Mouse (Mus musculus) MEL (cell line): ENCODE measurements around the gene Bahd1. TPM values are rescaled to one million over a fixed set of nuclear protein-coding genes. Genes with fewer than 3 reads are reported as not detected.
A peak's percentile ranks its signal among the peaks of the same experiment; 100 is the strongest.

Experiments
- DNase-seq: peaks from one replicate; pipeline ENCODE4 v3.0.0; 2011; ENCODE audit warnings: low read depth, low spot score
- H3K27ac ChIP-seq: 2 replicates; pipeline ENCODE4 v1.5.1; 2012; ENCODE audit warnings: low read depth, mild to moderate bottlenecking, control low read depth, low read length, moderate library complexity; ENCODE audit not compliant: control insufficient read depth
- H3K27me3 ChIP-seq, 2 experiments: fragments of 150-350 bp in 1 of 2; sonication (generic) in 1 of 2; 2 replicates each; pipeline ENCODE4 v1.6.1; 2012; ENCODE audit warnings: low read length in 2 of 2, mild to moderate bottlenecking in 2 of 2, improper control_type of control experiment in 1 of 2, moderate library complexity in 1 of 2; ENCODE audit not compliant: insufficient read depth in 2 of 2, control insufficient read depth in 1 of 2
- H3K36me3 ChIP-seq, 2 experiments: 2 replicates each; pipeline ENCODE4 v1.6.1; 2012 to 2014; ENCODE audit warnings: low read length in 2 of 2, improper control_type of control experiment in 1 of 2, inconsistent platforms in 1 of 2, mild to moderate bottlenecking in 1 of 2; ENCODE audit not compliant: insufficient read depth in 2 of 2, control insufficient read depth in 1 of 2
- H3K4me1 ChIP-seq, 2 experiments: fragments of 150-350 bp in 1 of 2; sonication (generic) in 1 of 2; 2 replicates each; pipeline ENCODE4 v1.6.1; 2012; ENCODE audit warnings: low read length in 2 of 2, improper control_type of control experiment in 1 of 2, mild to moderate bottlenecking in 1 of 2; ENCODE audit not compliant: insufficient read depth in 2 of 2, control insufficient read depth in 1 of 2
- H3K4me3 ChIP-seq, 2 experiments: fragments of 150-350 bp in 1 of 2; sonication (generic) in 1 of 2; 2 replicates each; pipeline ENCODE4 v1.5.1; 2012; ENCODE audit warnings: low read depth in 2 of 2, low read length in 2 of 2, mild to moderate bottlenecking in 2 of 2, moderate library complexity in 2 of 2, control low read depth in 1 of 2, improper control_type of control experiment in 1 of 2; ENCODE audit not compliant: control insufficient read depth in 1 of 2, insufficient read depth in 1 of 2
- H3K79me2 ChIP-seq: 2 replicates; pipeline ENCODE4 v1.6.1; 2012; ENCODE audit warnings: mild to moderate bottlenecking, low read length, moderate library complexity; ENCODE audit not compliant: control insufficient read depth, poor library complexity, insufficient read depth
- H3K9ac ChIP-seq: 2 replicates; pipeline ENCODE4 v1.6.1; 2012; ENCODE audit warnings: low read depth, mild to moderate bottlenecking, control low read depth, low read length, moderate library complexity; ENCODE audit not compliant: control insufficient read depth, poor library complexity, severe bottlenecking
- H3K9me3 ChIP-seq: fragments of 150-350 bp; sonication (generic); replicated peaks from 2 replicates; pipeline ENCODE4 v1.6.1; 2012; ENCODE audit warnings: mild to moderate bottlenecking, low read length, improper control_type of control experiment, moderate library complexity; ENCODE audit not compliant: insufficient read depth
- CHD2 ChIP-seq: IDR thresholded peaks from 2 replicates; pipeline ENCODE4 v1.6.1; 2011; ENCODE audit warnings: low read length, improper control_type of control experiment
- CTCF ChIP-seq, 3 experiments: IDR thresholded peaks in 2 of 3; conservative IDR thresholded peaks in 1 of 3; 2 replicates each; pipeline ENCODE4 v1.5.1; 2011 to 2012; ENCODE audit warnings: low read length in 3 of 3, low read depth in 2 of 3, mild to moderate bottlenecking in 2 of 3, improper control_type of control experiment in 1 of 3, inconsistent platforms in 1 of 3, mixed read lengths in 1 of 3, moderate library complexity in 1 of 3; ENCODE audit not compliant: control insufficient read depth in 1 of 3, insufficient read depth in 1 of 3, poor library complexity in 1 of 3, severe bottlenecking in 1 of 3
- ETS1 ChIP-seq: IDR thresholded peaks from 2 replicates; pipeline ENCODE4 v1.6.1; 2012; ENCODE audit warnings: low read depth, mild to moderate bottlenecking, inconsistent platforms, low read length, improper control_type of control experiment, moderate library complexity
- GABPA ChIP-seq: IDR thresholded peaks from 2 replicates; pipeline ENCODE4 v1.6.1; 2012; ENCODE audit warnings: low read depth, mild to moderate bottlenecking, inconsistent platforms, low read length, improper control_type of control experiment, moderate library complexity
- GATA1 ChIP-seq: IDR thresholded peaks from 2 replicates; pipeline ENCODE4 v1.6.1; 2011; ENCODE audit warnings: low read depth, low read length, improper control_type of control experiment
- KAT2A ChIP-seq: conservative IDR thresholded peaks from 2 replicates; pipeline ENCODE4 v1.6.1; 2012; ENCODE audit warnings: low read depth, low read length, improper control_type of control experiment, inconsistent platforms
- MEF2A ChIP-seq: IDR thresholded peaks from 2 replicates; pipeline ENCODE4 v1.6.1; 2014; ENCODE audit warnings: low read depth, mild to moderate bottlenecking, inconsistent platforms, low read length, improper control_type of control experiment; ENCODE audit not compliant: poor library complexity, insufficient replicate concordance, severe bottlenecking; ENCODE audit errors: extremely low read depth
- MXI1 ChIP-seq: IDR thresholded peaks from 2 replicates; pipeline ENCODE4 v1.6.1; 2011; ENCODE audit warnings: mild to moderate bottlenecking, low read depth, low read length, improper control_type of control experiment
- MYB ChIP-seq: IDR thresholded peaks from 2 replicates; pipeline ENCODE4 v1.6.1; 2011; ENCODE audit warnings: mild to moderate bottlenecking, low read depth, low read length, improper control_type of control experiment
- MYC ChIP-seq: IDR thresholded peaks from 2 replicates; pipeline ENCODE4 v1.6.1; 2011; ENCODE audit warnings: low read depth, mild to moderate bottlenecking, low read length, improper control_type of control experiment, moderate library complexity
- NELFE ChIP-seq: IDR thresholded peaks from 2 replicates; pipeline ENCODE4 v1.6.1; 2011; ENCODE audit warnings: low read depth, low read length, improper control_type of control experiment
- NRF1 ChIP-seq: IDR thresholded peaks from 2 replicates; pipeline ENCODE4 v1.6.1; 2014; ENCODE audit warnings: low read depth, mild to moderate bottlenecking, inconsistent platforms, low read length, improper control_type of control experiment, moderate library complexity; ENCODE audit not compliant: poor library complexity, insufficient read depth, severe bottlenecking
- POLR2A ChIP-seq, 2 experiments: IDR thresholded peaks; 2 replicates each; pipeline ENCODE4 v1.6.1; 2011 to 2012; ENCODE audit warnings: low read length in 2 of 2, mild to moderate bottlenecking in 2 of 2, control low read depth in 1 of 2, improper control_type of control experiment in 1 of 2, low read depth in 1 of 2, moderate library complexity in 1 of 2; ENCODE audit not compliant: control insufficient read depth in 1 of 2, insufficient read depth in 1 of 2, poor library complexity in 1 of 2
- POLR2AphosphoS5 ChIP-seq: IDR thresholded peaks from 2 replicates; pipeline ENCODE4 v1.6.1; 2012; ENCODE audit warnings: low read depth, borderline replicate concordance, mild to moderate bottlenecking, inconsistent platforms, low read length, moderate library complexity, mixed read lengths
- RAD21 ChIP-seq: IDR thresholded peaks from 2 replicates; pipeline ENCODE4 v1.6.1; 2011; ENCODE audit warnings: mild to moderate bottlenecking, low read depth, low read length, improper control_type of control experiment
- SIN3A ChIP-seq: IDR thresholded peaks from 2 replicates; pipeline ENCODE4 v1.6.1; 2012; ENCODE audit warnings: low read length, improper control_type of control experiment, inconsistent platforms
- SMC3 ChIP-seq: IDR thresholded peaks from 2 replicates; pipeline ENCODE4 v1.6.1; 2011; ENCODE audit warnings: low read depth, low read length, improper control_type of control experiment
- TCF12 ChIP-seq: IDR thresholded peaks from 2 replicates; pipeline ENCODE4 v1.6.1; 2014; ENCODE audit warnings: low read depth, mild to moderate bottlenecking, inconsistent platforms, low read length, improper control_type of control experiment, moderate library complexity
- ZC3H11A ChIP-seq: IDR thresholded peaks from 2 replicates; pipeline ENCODE4 v1.6.1; 2012; ENCODE audit warnings: low read depth, mild to moderate bottlenecking, inconsistent platforms, low read length, improper control_type of control experiment
- ZMIZ1 ChIP-seq: IDR thresholded peaks from 2 replicates; pipeline ENCODE4 v1.6.1; 2012; ENCODE audit warnings: low read depth, mild to moderate bottlenecking, inconsistent platforms, low read length, improper control_type of control experiment, moderate library complexity
- polyA plus RNA-seq, 2 experiments: library from polyadenylated mRNA; stranded (reverse) in 1 of 2; unstranded in 1 of 2; fragments of >175 nt in 1 of 2; fragments of >200 nt in 1 of 2; gene quantifications; 2 replicates each; pipeline versions ENCODE4 v1.2.1 to v1.2.4; 2012; ENCODE audit warnings: low replicate concordance in 2 of 2, low read depth in 1 of 2; ENCODE audit not compliant: insufficient read length in 2 of 2, insufficient read depth in 1 of 2, missing spikeins in 1 of 2
- total RNA-seq: library from RNA; depleted of rRNA; stranded (reverse); fragments of 300-350 nt; gene quantifications from 2 replicates; pipeline ENCODE4 v1.2.3, GENCODE M21; 2012

Gene Bahd1
- total and polyA plus RNA-seq, 3 experiments, result 8.0 to 24.7 TPM; not detected in 1

- Histone ChIP-seq H3K4me3 (peak overlapping the region; percentile 62 to 63), H3K27ac (no peak overlapping the region), H3K9me3 (no peaks in the 10 kb centered on the region), H3K9ac (peak overlapping the region; percentile 65), H3K79me2 (no peaks in the 10 kb centered on the region), H3K4me1 (peaks cover under 1 to 5% of the 10 kb centered on the region in 2 experiments; a peak in 3 of 4 replicates), H3K27me3 (no peaks in the 10 kb centered on the region)
- peak; percentile 82 for DNase-seq
- peak; percentile 66 for TF ChIP-seq SIN3A
- 0 out of 2 replicates have a peak, but pooled peaks have one; percentile 47 for TF ChIP-seq MYC
- peak; percentile 94 for TF ChIP-seq SMC3
- TF ChIP-seq KAT2A, result no peak
- peak; percentile 99 for TF ChIP-seq RAD21
- TF ChIP-seq CTCF (IDR thresholded peaks at IDR 0.05 in 2 of 3, conservative IDR thresholded peaks at IDR 0.05 in 1 of 3; ENCODE audit: control insufficient read depth in 1 of 3, insufficient read depth in 1 of 3, low read depth in 2 of 3, low read length in 3 of 3, poor library complexity in 1 of 3, severe bottlenecking in 1 of 3), result peak; percentile 96 to 99 (median 98)
- TF ChIP-seq TCF12, result no peak
- no peak for TF ChIP-seq NELFE
- TF ChIP-seq ZC3H11A, result peak; percentile 97
- TF ChIP-seq MEF2A, result no peak
- no peak for TF ChIP-seq POLR2A (IDR thresholded peaks at IDR 0.05; ENCODE audit: control insufficient read depth in 1 of 2, insufficient read depth in 1 of 2, low read depth in 1 of 2, low read length in 2 of 2, poor library complexity in 1 of 2)
- peak; percentile 23; the same call in 1 of the 2 replicates for TF ChIP-seq MXI1
- TF ChIP-seq, all 39 proteins: peak for 7
- H3K36me3 ChIP-seq, result no peaks in the 10 kb centered on the region; a peak in 1 of 4 replicates
Observed at GRCm38 (mm10) chr2:118882840-118883679, 17.1 kb upstream of the Bahd1 start.

- no peak for DNase-seq
- Histone ChIP-seq H3K4me3 (peak overlapping the region; percentile 41 to 42), H3K79me2 (no peaks in the 10 kb centered on the region), H3K36me3 (peaks cover 0 to 5% of the 10 kb centered on the region in 2 experiments; a peak in 2 of 4 replicates)
- TF ChIP-seq MYB (no peak), ZMIZ1 (no peak), GATA1 (no peak), ETS1 (no peak), CHD2 (no peak), GABPA (no peak), CTCF (IDR thresholded peaks at IDR 0.05 in 2 of 3, conservative IDR thresholded peaks at IDR 0.05 in 1 of 3; ENCODE audit: control insufficient read depth in 1 of 3, insufficient read depth in 1 of 3, low read depth in 2 of 3, low read length in 3 of 3, poor library complexity in 1 of 3, severe bottlenecking in 1 of 3) (no peak), KAT2A (no peak), POLR2AphosphoS5 (no peak), NRF1 (no peak)
- TF ChIP-seq, all 39 proteins: peak for 0
- Histone ChIP-seq H3K4me1 (peaks cover 4 to 18% of the 10 kb centered on the region in 2 experiments), H3K27me3 (no peaks in the 10 kb centered on the region), H3K9me3 (no peaks in the 10 kb centered on the region), H3K27ac (peak overlapping the region; percentile 0; the same call in 1 of the 2 replicates), H3K9ac (peak overlapping the region; percentile 3)
Observed at GRCm38 (mm10) chr2:118887440-118887839, 12.7 kb upstream of the Bahd1 start.
